Mouse (Mus musculus) thymus, adult 2 months (tissue): ENCODE results near the gene Ccdc146.

Experiments used
- CTCF ChIP-seq: fragments of 200-500 bp; IDR thresholded peaks from 2 replicates; pipeline ENCODE4 v1.5.1; 2012; ENCODE audit warnings: mild to moderate bottlenecking, control low read depth, low read length, moderate library complexity, borderline replicate concordance; ENCODE audit not compliant: control insufficient read depth, poor library complexity, insufficient read depth; ENCODE audit errors: extremely low read depth
- POLR2A ChIP-seq: fragments of 200-500 bp; IDR thresholded peaks from 2 replicates; pipeline ENCODE4 v1.6.1; 2012; ENCODE audit warnings: mild to moderate bottlenecking, low read length, control low read depth, moderate library complexity; ENCODE audit not compliant: control insufficient read depth, poor library complexity, insufficient read depth; ENCODE audit errors: extremely low read depth

- TF ChIP-seq POLR2A = no peak
- no peak for TF ChIP-seq CTCF
Observed at GRCm38 (mm10) chr5:21363343-21363742, 61.1 kb downstream of the Ccdc146 start.
